Mouse (Mus musculus) heart, embryonic 15.5 days (tissue): ENCODE data around the gene Tkt. TPM values are rescaled to one million over a fixed set of nuclear protein-coding genes. Genes with fewer than 3 reads are reported as not detected.
"Not testable (repeated sequence)": the region's sequence is repeated elsewhere in the genome, so short reads cannot be mapped to it uniquely, and the experiment has no call there.

Source experiments
- ATAC-seq: fragments of 200-750 bp; cut with Nextera tagmentation; replicated peaks from 2 replicates; pipeline ENCODE4 v1.8.0; 2017; ENCODE audit warnings: low read depth, moderate TSS enrichment; ENCODE audit not compliant: insufficient number of reproducible peaks, insufficient read depth, low FRiP score
- H3K27ac ChIP-seq: fragments of 300-500 bp; sonication (generic); 2 replicates; pipeline ENCODE4 v1.5.1; 2015; ENCODE audit warnings: mild to moderate bottlenecking, inconsistent platforms
- H3K27me3 ChIP-seq: fragments of 300-500 bp; sonication (generic); 2 replicates; pipeline ENCODE4 v1.6.1; 2015; ENCODE audit warnings: inconsistent platforms
- H3K36me3 ChIP-seq: fragments of 300-500 bp; sonication (generic); 2 replicates; pipeline ENCODE4 v1.6.1; 2015; ENCODE audit warnings: mild to moderate bottlenecking, inconsistent platforms
- H3K4me1 ChIP-seq: fragments of 300-500 bp; sonication (generic); replicated peaks from 2 replicates; pipeline ENCODE4 v1.6.1; 2015; ENCODE audit warnings: inconsistent platforms
- H3K4me2 ChIP-seq: fragments of 300-500 bp; sonication (generic); 2 replicates; pipeline ENCODE4 v1.6.1; 2015; ENCODE audit warnings: inconsistent platforms, mild to moderate bottlenecking, moderate library complexity
- H3K4me3 ChIP-seq: fragments of 300-500 bp; sonication (generic); 2 replicates; pipeline ENCODE4 v1.5.1; 2015; ENCODE audit warnings: mild to moderate bottlenecking, inconsistent platforms
- H3K9ac ChIP-seq: fragments of 300-500 bp; sonication (generic); 2 replicates; pipeline ENCODE4 v1.6.1; 2015; ENCODE audit warnings: mild to moderate bottlenecking, inconsistent platforms
- H3K9me3 ChIP-seq: fragments of 300-500 bp; sonication (generic); replicated peaks from 2 replicates; pipeline ENCODE4 v1.6.1; 2016; ENCODE audit warnings: inconsistent platforms
- WGBS: fragments of 180-500 bp; shearing (Covaris S2); methylation state at CpG from one replicate; pipeline ENCODE4 v1.1.7; 2015; ENCODE audit warnings: mixed read lengths; 5-methylcytosine and 5-hydroxymethylcytosine counted together
- polyA plus RNA-seq: library from polyadenylated mRNA; unstranded; fragments of >200 nt; fragmentation: Nextera tagmentation; extraction: Ambion mirVana; gene quantifications from 2 replicates; pipeline ENCODE4 v1.2.1, GENCODE M21; 2015

Gene Tkt
- polyA plus RNA-seq, 1 experiment from 2014 or later: 65.8 TPM

DNA sequence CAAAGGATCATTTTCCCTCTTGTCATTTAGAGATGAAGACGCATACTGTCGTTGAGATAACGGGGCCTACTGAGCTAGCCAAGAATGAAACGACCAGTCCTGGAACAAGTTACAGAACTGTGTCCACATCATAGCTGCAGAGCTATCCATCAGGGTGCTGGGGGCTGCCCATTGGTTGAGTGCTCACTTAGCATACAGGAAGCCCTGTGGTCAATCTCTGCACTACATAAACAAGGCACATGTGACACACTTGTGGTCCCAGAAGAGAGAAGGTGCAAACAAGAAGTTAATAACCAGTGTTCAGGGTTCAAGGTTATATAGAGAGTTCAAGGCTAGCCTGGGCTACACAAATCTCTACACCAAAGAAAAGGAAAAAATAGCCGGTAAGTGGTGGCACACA lies 16.7 kb upstream of the Tkt start:
- Histone ChIP-seq H3K4me2 (no peak overlapping the region), H3K36me3 (peaks cover 13% of the 10 kb centered on the region; the same call in 1 of the 2 replicates), H3K9ac (no peak overlapping the region), H3K9me3 (no peaks in the 10 kb centered on the region), H3K27me3 (no peaks in the 10 kb centered on the region), H3K4me3 (no peak overlapping the region), H3K4me1 (peaks cover 15% of the 10 kb centered on the region), H3K27ac (no peak overlapping the region)
- ATAC-seq: no peak
- WGBS: 77% methylated on average over 5 of the region's 5 CpGs

DNA sequence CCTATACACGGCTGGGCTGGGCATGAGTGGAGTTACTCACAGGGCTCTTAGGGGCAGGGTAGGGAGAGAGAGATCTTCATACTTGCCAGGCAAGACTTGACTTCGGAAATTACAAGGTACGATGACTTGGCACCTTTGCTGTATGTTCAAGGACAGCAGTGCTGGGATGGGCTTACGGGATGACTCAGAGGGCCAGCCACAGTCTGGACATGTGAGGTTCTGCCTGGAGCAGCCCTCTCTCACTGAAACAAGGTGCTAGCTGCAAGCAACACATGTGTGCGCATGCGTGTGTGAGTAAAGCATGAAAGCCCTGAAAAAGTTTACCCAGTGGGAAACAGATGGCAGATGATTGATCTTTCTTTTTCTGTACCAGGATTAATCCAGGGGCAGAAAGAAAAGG lies 16.3 kb upstream of the Tkt start:
- H3K27ac ChIP-seq: no peak overlapping the region
- no peak overlapping the region for H3K4me2 ChIP-seq
- ATAC-seq: no peak
- H3K9ac ChIP-seq: no peak overlapping the region
- peaks cover 15% of the 10 kb centered on the region for H3K4me1 ChIP-seq
- H3K4me3 ChIP-seq: no peak overlapping the region
- H3K36me3 ChIP-seq: peaks cover 9% of the 10 kb centered on the region; the same call in 1 of the 2 replicates
- no peaks in the 10 kb centered on the region for H3K27me3 ChIP-seq
- no peaks in the 10 kb centered on the region for H3K9me3 ChIP-seq
- 93% methylated on average over 6 of the region's 6 CpGs for WGBS

- 61% methylated on average over 6 of the region's 6 CpGs for WGBS
Observed at GRCm38 (mm10) chr14:30533780-30534450, 14.2 kb upstream of the Tkt start.

DNA sequence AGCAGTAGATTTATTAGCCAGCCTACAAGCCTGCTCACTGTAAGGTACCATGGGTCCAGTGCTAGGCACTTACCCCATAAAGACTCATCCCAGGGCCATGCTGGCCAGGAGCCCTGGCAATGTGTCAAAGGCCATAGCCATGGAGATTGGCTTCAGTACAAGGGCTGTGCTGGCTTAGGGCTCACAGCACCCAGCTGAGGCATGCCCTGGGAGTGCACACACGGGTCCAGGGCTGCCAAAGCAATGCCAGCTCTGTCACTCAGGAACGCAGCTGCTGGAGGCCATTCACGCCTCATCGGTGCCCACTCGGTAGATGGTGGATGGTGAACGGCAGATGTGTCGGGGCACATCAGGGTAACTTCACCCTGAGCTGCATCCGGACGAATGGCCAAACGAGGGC lies 6.6 kb upstream of the Tkt start:
- Histone ChIP-seq H3K9ac (no peak overlapping the region), H3K9me3 (no peaks in the 10 kb centered on the region), H3K4me1 (peaks cover 2% of the 10 kb centered on the region; the same call in 1 of the 2 replicates), H3K27me3 (no peaks in the 10 kb centered on the region), H3K27ac (no peak overlapping the region), H3K4me3 (no peak overlapping the region), H3K4me2 (no peak overlapping the region), H3K36me3 (no peaks in the 10 kb centered on the region)
- 75% methylated on average over 10 of the region's 10 CpGs for WGBS
- no peak; the same call in 1 of the 2 replicates for ATAC-seq

More at GRCm38 (mm10) chr14:30533780-30534450, 14.2 kb upstream of the Tkt start:
- no peaks in the 10 kb centered on the region for H3K36me3 ChIP-seq
- H3K4me3 ChIP-seq: no peak overlapping the region
- H3K4me2 ChIP-seq: no peak overlapping the region
- no peak overlapping the region for H3K27ac ChIP-seq
- H3K27me3 ChIP-seq: no peaks in the 10 kb centered on the region
- H3K4me1 ChIP-seq: peaks cover 15% of the 10 kb centered on the region
- no peaks in the 10 kb centered on the region for H3K9me3 ChIP-seq
- ATAC-seq: no peak
- H3K9ac ChIP-seq: no peak overlapping the region

DNA sequence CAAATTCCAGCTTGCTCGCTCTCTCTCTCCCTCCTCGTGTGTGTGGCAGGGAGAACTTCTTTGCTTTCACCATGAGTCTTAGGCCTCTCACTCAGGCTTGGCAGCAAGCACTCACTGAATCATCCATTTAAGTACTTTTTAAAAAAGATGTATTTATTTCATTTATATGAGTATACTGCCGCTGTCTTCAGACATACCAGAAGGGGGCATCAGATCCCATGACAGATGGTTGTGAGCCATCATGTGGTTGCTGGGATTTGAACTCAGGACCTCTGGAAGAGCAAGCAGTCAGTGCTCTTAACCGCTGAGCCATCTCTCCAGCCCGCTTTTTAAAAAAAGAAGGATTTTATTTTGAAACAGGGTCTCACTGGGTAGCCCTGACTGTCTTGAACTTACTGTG lies 4.8 kb upstream of the Tkt start:
- ATAC-seq, H3K4me1 ChIP-seq, H3K9me3 ChIP-seq, H3K9ac ChIP-seq, H3K4me2 ChIP-seq, H3K27me3 ChIP-seq, H3K4me3 ChIP-seq, H3K36me3 ChIP-seq, H3K27ac ChIP-seq: not testable (repeated sequence)
- WGBS: 89% methylated on average over 5 of the region's 5 CpGs

DNA sequence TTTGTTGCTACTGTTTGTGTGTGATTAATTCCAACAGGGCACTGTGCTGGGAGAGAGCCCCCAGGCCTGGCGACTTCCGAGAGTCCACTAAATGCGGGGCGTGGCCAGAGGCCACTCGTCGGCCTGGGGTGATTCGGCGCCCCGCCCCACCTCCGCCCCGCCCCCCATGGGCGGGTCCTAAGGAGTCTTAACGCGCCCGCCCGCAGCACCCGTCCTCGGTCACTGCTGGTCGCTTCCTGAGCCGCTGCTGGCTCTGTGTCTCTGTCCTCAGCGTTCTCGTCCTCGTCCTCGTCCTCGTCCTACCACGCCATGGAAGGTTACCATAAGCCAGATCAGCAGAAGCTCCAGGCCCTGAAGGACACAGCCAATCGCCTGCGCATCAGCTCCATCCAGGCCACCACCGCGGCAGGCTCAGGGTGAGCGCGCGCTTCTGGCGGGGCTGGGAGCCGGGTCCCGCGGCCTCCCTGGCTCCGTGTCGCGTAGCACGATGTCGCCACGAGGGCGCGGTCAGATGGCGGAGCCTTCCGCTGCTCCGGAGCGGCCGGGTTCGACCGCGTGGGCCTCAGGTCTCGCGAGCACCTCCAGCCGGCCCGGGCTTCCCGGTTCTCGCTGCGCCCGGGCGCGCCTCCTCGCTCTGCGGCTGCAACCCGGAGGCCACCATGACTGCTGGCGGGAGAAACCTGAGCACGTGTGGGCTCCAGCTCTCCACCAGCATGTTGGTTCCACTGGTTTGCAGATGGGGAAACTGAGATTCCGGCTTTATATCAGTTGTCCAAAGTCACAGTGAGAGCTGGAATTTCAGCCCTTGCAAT lies 1.0 kb downstream of the Tkt start:
- no peaks in the 10 kb centered on the region for H3K36me3 ChIP-seq
- WGBS: under 1% methylated on average over 69 of the region's 69 CpGs
- H3K27me3 ChIP-seq: no peaks in the 10 kb centered on the region
- no peaks in the 10 kb centered on the region for H3K9me3 ChIP-seq
- peak overlapping the region; percentile 87 for H3K4me2 ChIP-seq
- peaks cover 42% of the 10 kb centered on the region for H3K4me1 ChIP-seq
- ATAC-seq: peak; percentile 92
- peak overlapping the region; percentile 78 for H3K9ac ChIP-seq
- peak overlapping the region; percentile 77 for H3K4me3 ChIP-seq
- H3K27ac ChIP-seq: peak overlapping the region; percentile 90

DNA sequence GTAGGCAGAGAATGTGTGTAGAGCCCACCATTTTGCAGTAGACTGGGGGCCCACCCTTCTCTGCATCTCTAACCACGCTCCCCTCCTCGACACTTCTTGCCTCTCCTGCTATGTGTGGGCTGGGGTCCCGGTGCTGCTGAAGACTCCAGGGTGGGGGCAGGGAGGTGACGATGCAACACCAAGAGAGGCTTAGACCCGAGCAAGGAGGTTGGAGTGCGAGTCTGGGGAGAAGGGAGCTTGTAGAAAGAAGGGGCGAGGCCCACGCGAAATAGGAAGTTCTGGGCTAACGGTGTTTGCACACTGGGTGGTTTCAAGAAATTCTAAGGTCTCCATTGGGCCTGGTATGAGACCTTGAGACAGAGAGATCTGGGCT lies 1.6 kb downstream of the Tkt start:
- ATAC-seq: no peak

DNA sequence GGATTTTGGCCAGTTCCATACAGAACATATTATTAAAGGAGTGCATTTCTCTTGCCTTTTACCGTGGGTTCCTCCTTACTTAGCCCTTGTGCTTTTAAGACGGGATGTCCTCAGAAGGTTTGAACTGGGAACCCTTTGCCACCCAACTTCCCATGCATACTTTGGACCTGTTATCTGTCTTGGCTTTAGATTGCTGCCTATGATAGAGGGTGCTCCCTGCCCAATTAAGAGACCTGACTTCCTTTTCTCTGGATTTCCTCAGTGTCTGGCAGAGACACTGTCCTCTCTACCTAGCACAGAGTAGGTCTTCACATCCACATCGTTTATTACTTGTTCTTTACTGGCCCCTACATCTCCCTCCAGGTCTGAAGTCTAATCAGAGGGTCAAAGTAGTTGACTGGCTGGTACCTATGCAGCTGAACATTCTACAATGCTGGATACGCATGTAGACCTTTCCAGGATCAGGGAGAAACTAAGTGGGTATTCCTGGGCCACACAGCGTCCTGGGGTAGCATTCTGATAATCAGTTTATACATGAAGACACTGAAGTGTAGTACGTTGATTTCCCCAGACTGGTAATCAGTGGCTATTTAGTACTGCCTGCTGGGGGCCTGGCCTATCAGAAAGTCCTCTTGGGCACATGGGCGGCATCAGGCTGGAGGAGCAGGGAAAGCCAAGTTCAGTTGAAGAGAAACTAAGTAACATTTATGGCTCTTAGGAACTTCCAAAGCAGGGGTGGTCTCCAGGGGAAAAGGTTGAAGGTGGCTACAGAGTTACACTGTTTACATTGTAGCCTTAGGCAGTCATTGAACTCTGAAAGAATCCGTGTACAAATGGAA lies 2.3 kb downstream of the Tkt start:
- Histone ChIP-seq H3K27ac (peak overlapping the region; percentile 90; the same call in 1 of the 2 replicates), H3K27me3 (no peaks in the 10 kb centered on the region), H3K4me2 (peak overlapping the region; percentile 87), H3K9ac (peak overlapping the region; percentile 78), H3K4me3 (peak overlapping the region; percentile 77), H3K4me1 (peaks cover 42% of the 10 kb centered on the region), H3K36me3 (no peaks in the 10 kb centered on the region), H3K9me3 (no peaks in the 10 kb centered on the region)
- 36% methylated on average over 8 of the region's 8 CpGs for WGBS
- ATAC-seq: no peak

More for the DNA sequence above, 1.6 kb downstream of the Tkt start:
- H3K4me2 ChIP-seq: peak overlapping the region; percentile 87
- peaks cover 42% of the 10 kb centered on the region for H3K4me1 ChIP-seq
- H3K9me3 ChIP-seq: no peaks in the 10 kb centered on the region
- H3K27ac ChIP-seq: peak overlapping the region; percentile 90
- WGBS: under 1% methylated on average over 10 of the region's 10 CpGs
- peak overlapping the region; percentile 77 for H3K4me3 ChIP-seq
- peak overlapping the region; percentile 78 for H3K9ac ChIP-seq
- no peaks in the 10 kb centered on the region for H3K36me3 ChIP-seq
- H3K27me3 ChIP-seq: no peaks in the 10 kb centered on the region

DNA sequence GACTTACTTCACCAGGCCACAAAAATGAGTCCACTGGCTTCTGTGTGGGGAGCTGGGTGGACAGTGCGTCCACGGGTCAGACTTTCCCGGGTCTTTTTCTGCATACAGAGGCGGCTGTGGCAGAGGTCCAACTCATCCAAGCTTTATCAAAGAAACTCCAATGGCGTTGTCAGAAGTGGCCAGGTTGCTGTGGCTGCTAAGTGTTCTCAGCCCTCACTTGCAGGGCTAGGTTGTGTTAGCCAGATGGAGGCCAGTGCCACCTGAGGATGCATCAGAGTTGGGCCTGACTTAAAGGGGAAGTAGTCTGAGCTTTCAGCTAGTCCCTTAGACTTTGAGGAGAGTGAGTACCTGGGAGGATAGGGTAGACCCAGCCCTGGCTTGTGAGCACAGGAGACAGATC lies 3.4 kb downstream of the Tkt start:
- Histone ChIP-seq H3K4me2 (peak overlapping the region; percentile 87), H3K9ac (peak overlapping the region; percentile 15; the same call in 1 of the 2 replicates), H3K27ac (0 out of 2 replicates have a peak overlapping the region, but pooled peaks have one; percentile 32), H3K27me3 (no peaks in the 10 kb centered on the region), H3K36me3 (peaks cover 10% of the 10 kb centered on the region), H3K4me1 (peaks cover 42% of the 10 kb centered on the region), H3K9me3 (no peaks in the 10 kb centered on the region), H3K4me3 (peak overlapping the region; percentile 77)
- ATAC-seq: no peak
- 17% methylated on average over 5 of the region's 5 CpGs for WGBS

GRCm38 (mm10) chr14:30551981-30552380 lies 3.8 kb downstream of the Tkt start:
- 89% methylated on average over 2 of the region's 2 CpGs for WGBS
- no peaks in the 10 kb centered on the region for H3K27me3 ChIP-seq
- no peak overlapping the region for H3K4me2 ChIP-seq
- H3K9ac ChIP-seq: no peak overlapping the region
- H3K4me3 ChIP-seq: no peak overlapping the region
- no peaks in the 10 kb centered on the region for H3K9me3 ChIP-seq
- H3K36me3 ChIP-seq: peaks cover 12% of the 10 kb centered on the region
- peaks cover 42% of the 10 kb centered on the region for H3K4me1 ChIP-seq
- ATAC-seq: no peak
- no peak overlapping the region for H3K27ac ChIP-seq

DNA sequence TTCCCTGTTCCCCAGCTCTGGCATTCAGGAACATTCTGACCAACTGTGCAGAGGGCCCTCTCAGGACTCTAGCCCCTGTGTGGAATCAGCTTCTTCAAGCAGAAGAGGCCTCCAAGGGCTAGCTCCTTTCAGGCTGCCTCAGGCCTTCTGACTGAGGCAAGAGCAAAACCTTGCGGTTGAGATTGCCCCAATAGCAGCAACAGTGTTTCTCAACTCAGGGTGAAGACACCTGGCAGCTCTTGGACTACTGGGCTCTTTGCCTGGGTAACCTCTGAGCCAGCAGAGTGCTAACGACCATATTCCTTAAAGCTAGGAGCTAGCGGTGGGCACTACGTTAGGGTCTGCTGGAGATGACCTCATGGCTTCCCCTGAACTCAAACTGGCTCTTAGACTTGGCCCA lies 5.0 kb downstream of the Tkt start:
- WGBS: 87% methylated on average over 4 of the region's 4 CpGs
- Histone ChIP-seq H3K4me3 (no peak overlapping the region), H3K9me3 (no peaks in the 10 kb centered on the region), H3K27ac (no peak overlapping the region), H3K4me1 (peaks cover 47% of the 10 kb centered on the region), H3K36me3 (peaks cover 12% of the 10 kb centered on the region), H3K4me2 (no peak overlapping the region), H3K9ac (no peak overlapping the region), H3K27me3 (no peaks in the 10 kb centered on the region)
- ATAC-seq: no peak
